Mouse (Mus musculus) intestine, embryonic 16.5 days (tissue): ENCODE data around the gene Cdc42. TPM values are rescaled to one million over a fixed set of nuclear protein-coding genes. Genes with fewer than 3 reads are reported as not detected.

ENCODE experiments used
- ATAC-seq: fragments of 200-750 bp; cut with Nextera tagmentation; 2 replicates; pipeline ENCODE4 v1.8.0; 2017; ENCODE audit warnings: moderate TSS enrichment, moderate library complexity
- H3K27ac ChIP-seq: fragments of 300-500 bp; sonication (generic); 2 replicates; pipeline ENCODE4 v1.5.1; 2014; ENCODE audit warnings: mild to moderate bottlenecking, low read length
- H3K27me3 ChIP-seq: fragments of 300-500 bp; sonication (generic); replicated peaks from 2 replicates; pipeline ENCODE4 v1.6.1; 2014; ENCODE audit warnings: low read length, control low read depth, mixed read lengths; ENCODE audit not compliant: control insufficient read depth, insufficient read depth
- H3K36me3 ChIP-seq: fragments of 300-500 bp; sonication (generic); 2 replicates; pipeline ENCODE4 v1.6.1; 2014; ENCODE audit warnings: low read length, control low read depth; ENCODE audit not compliant: control insufficient read depth, insufficient read depth
- H3K4me1 ChIP-seq: fragments of 300-500 bp; sonication (generic); 2 replicates; pipeline ENCODE4 v1.6.1; 2014; ENCODE audit warnings: low read length, control low read depth, mixed read lengths; ENCODE audit not compliant: control insufficient read depth, insufficient read depth
- H3K4me2 ChIP-seq: fragments of 300-500 bp; sonication (generic); 2 replicates; pipeline ENCODE4 v1.6.1; 2014; ENCODE audit warnings: low read depth, low read length, control low read depth
- H3K4me3 ChIP-seq: fragments of 300-500 bp; sonication (generic); 2 replicates; pipeline ENCODE4 v1.5.1; 2014; ENCODE audit warnings: mild to moderate bottlenecking, low read length
- H3K9ac ChIP-seq: fragments of 300-500 bp; sonication (generic); 2 replicates; pipeline ENCODE4 v1.6.1; 2014; ENCODE audit warnings: low read depth, low read length
- H3K9me3 ChIP-seq: fragments of 300-500 bp; sonication (generic); 2 replicates; pipeline ENCODE4 v1.6.1; 2016; ENCODE audit warnings: low read length, control low read depth; ENCODE audit not compliant: control insufficient read depth
- WGBS: fragments of 180-500 bp; shearing (Covaris S2); extraction: QIAGEN DNeasy Blood & Tissue Kit; methylation state at CpG from one replicate; pipeline ENCODE4 v1.1.7; 2014; 5-methylcytosine and 5-hydroxymethylcytosine counted together
- polyA plus RNA-seq: library from polyadenylated mRNA; unstranded; fragments of >200 nt; fragmentation: Nextera tagmentation; extraction: Ambion mirVana; gene quantifications from 2 replicates; pipeline ENCODE4 v1.2.1, GENCODE M21; 2015

The Cdc42 gene
- polyA plus RNA-seq, 1 experiment from 2014 or later = 691 TPM

GRCm38 (mm10) chr4:137388059-137388794 is 30.7 kb upstream of the Cdc42 start:
- ATAC-seq = peak; percentile 93
- Histone ChIP-seq H3K27ac (peak overlapping the region; percentile 98), H3K36me3 (no peaks in the 10 kb centered on the region), H3K4me2 (peak overlapping the region; percentile 85), H3K4me3 (peak overlapping the region; percentile 71), H3K27me3 (no peaks in the 10 kb centered on the region), H3K9me3 (no peaks in the 10 kb centered on the region), H3K4me1 (0 out of 2 replicates have a peak, but pooled peaks cover 5% of the 10 kb centered on the region), H3K9ac (peak overlapping the region; percentile 83)
- WGBS = under 1% methylated on average over 46 of the region's 46 CpGs

GRCm38 (mm10) chr4:137387482-137388058 is 30.1 kb upstream of the Cdc42 start:
- WGBS = under 1% methylated on average over 20 of the region's 20 CpGs
- Histone ChIP-seq H3K9ac (peak overlapping the region; percentile 83), H3K9me3 (no peaks in the 10 kb centered on the region), H3K36me3 (no peaks in the 10 kb centered on the region), H3K4me2 (peak overlapping the region; percentile 85), H3K27me3 (no peaks in the 10 kb centered on the region), H3K27ac (peak overlapping the region; percentile 98), H3K4me1 (0 out of 2 replicates have a peak, but pooled peaks cover 5% of the 10 kb centered on the region), H3K4me3 (peak overlapping the region; percentile 71)
- ATAC-seq = peak; percentile 13; the same call in 1 of the 2 replicates

- H3K27ac ChIP-seq = peak overlapping the region; percentile 85
- peak overlapping the region; percentile 39 for H3K9ac ChIP-seq
- H3K27me3 ChIP-seq = no peaks in the 10 kb centered on the region
- H3K4me1 ChIP-seq = peaks cover 5% of the 10 kb centered on the region; the same call in 1 of the 2 replicates
- H3K36me3 ChIP-seq = no peaks in the 10 kb centered on the region
- H3K9me3 ChIP-seq = no peaks in the 10 kb centered on the region
- peak; percentile 95 for ATAC-seq
- peak overlapping the region; percentile 36 for H3K4me2 ChIP-seq
- 29% methylated on average over 13 of the region's 16 CpGs for WGBS
- peak overlapping the region; percentile 16; the same call in 1 of the 2 replicates for H3K4me3 ChIP-seq
Observed at GRCm38 (mm10) chr4:137380702-137381605, 23.4 kb upstream of the Cdc42 start.

GRCm38 (mm10) chr4:137379713-137380255 is 22.3 kb upstream of the Cdc42 start:
- Histone ChIP-seq H3K4me3 (no peak overlapping the region), H3K4me1 (peaks cover 8% of the 10 kb centered on the region), H3K36me3 (no peaks in the 10 kb centered on the region), H3K9ac (no peak overlapping the region), H3K27me3 (no peaks in the 10 kb centered on the region), H3K27ac (peak overlapping the region; percentile 34; the same call in 1 of the 2 replicates), H3K9me3 (no peaks in the 10 kb centered on the region), H3K4me2 (no peak overlapping the region)
- WGBS = 85% methylated on average over 10 of the region's 10 CpGs
- no peak for ATAC-seq

GRCm38 (mm10) chr4:137379085-137379484 is 21.6 kb upstream of the Cdc42 start:
- H3K9me3 ChIP-seq = no peaks in the 10 kb centered on the region
- H3K27ac ChIP-seq = no peak overlapping the region
- H3K4me2 ChIP-seq = no peak overlapping the region
- no peaks in the 10 kb centered on the region for H3K36me3 ChIP-seq
- no peaks in the 10 kb centered on the region for H3K27me3 ChIP-seq
- H3K4me1 ChIP-seq = peaks cover 8% of the 10 kb centered on the region
- H3K4me3 ChIP-seq = no peak overlapping the region
- ATAC-seq = no peak
- 86% methylated on average over 3 of the region's 3 CpGs for WGBS
- no peak overlapping the region for H3K9ac ChIP-seq

- no peak overlapping the region; the same call in 1 of the 2 replicates for H3K9ac ChIP-seq
- WGBS = 73% methylated on average over 4 of the region's 4 CpGs
- H3K4me1 ChIP-seq = peaks cover 13% of the 10 kb centered on the region
- no peak overlapping the region for H3K4me3 ChIP-seq
- H3K4me2 ChIP-seq = no peak overlapping the region
- no peaks in the 10 kb centered on the region for H3K9me3 ChIP-seq
- no peaks in the 10 kb centered on the region for H3K36me3 ChIP-seq
- H3K27me3 ChIP-seq = no peaks in the 10 kb centered on the region
- no peak overlapping the region for H3K27ac ChIP-seq
- ATAC-seq = no peak
Observed at GRCm38 (mm10) chr4:137377526-137378304, 20.2 kb upstream of the Cdc42 start.

GRCm38 (mm10) chr4:137376778-137377177 is 19.3 kb upstream of the Cdc42 start:
- ATAC-seq = no peak
- Histone ChIP-seq H3K4me2 (no peak overlapping the region), H3K27me3 (no peaks in the 10 kb centered on the region), H3K36me3 (no peaks in the 10 kb centered on the region), H3K9ac (no peak overlapping the region), H3K4me3 (no peak overlapping the region), H3K27ac (no peak overlapping the region), H3K4me1 (peaks cover 13% of the 10 kb centered on the region), H3K9me3 (no peaks in the 10 kb centered on the region)
- WGBS = 55% methylated on average over 2 of the region's 2 CpGs

- Histone ChIP-seq H3K4me2 (no peak overlapping the region), H3K9ac (no peak overlapping the region), H3K36me3 (no peaks in the 10 kb centered on the region), H3K4me1 (peaks cover 8% of the 10 kb centered on the region), H3K4me3 (no peak overlapping the region), H3K27ac (no peak overlapping the region), H3K27me3 (no peaks in the 10 kb centered on the region), H3K9me3 (no peaks in the 10 kb centered on the region)
- WGBS = 51% methylated on average over 19 of the region's 19 CpGs
- ATAC-seq = no peak
Observed at GRCm38 (mm10) chr4:137375314-137376278, 18.1 kb upstream of the Cdc42 start.
